Mouse (Mus musculus) heart, embryonic 11.5 days (tissue): ENCODE data around the gene Cd72. TPM values are rescaled to one million over a fixed set of nuclear protein-coding genes. Genes with fewer than 3 reads are reported as not detected.

Source experiments
- ATAC-seq: fragments of 200-750 bp; cut with Nextera tagmentation; replicated peaks from 2 replicates; pipeline ENCODE4 v1.8.0; 2017; ENCODE audit warnings: moderate library complexity; ENCODE audit not compliant: insufficient number of reproducible peaks, low FRiP score, low TSS enrichment
- H3K27ac ChIP-seq: fragments of 300-500 bp; sonication (generic); 2 replicates; pipeline ENCODE4 v1.5.1; 2014; ENCODE audit warnings: mild to moderate bottlenecking, low read depth, low read length
- H3K27me3 ChIP-seq: fragments of 300-500 bp; sonication (generic); 2 replicates; pipeline ENCODE4 v1.6.1; 2014; ENCODE audit warnings: mild to moderate bottlenecking, low read length, mixed read lengths; ENCODE audit not compliant: control insufficient read depth, insufficient read depth
- H3K36me3 ChIP-seq: fragments of 300-500 bp; sonication (generic); 2 replicates; pipeline ENCODE4 v1.6.1; 2014; ENCODE audit warnings: mild to moderate bottlenecking, low read length, moderate library complexity, mixed read lengths; ENCODE audit not compliant: control insufficient read depth, insufficient read depth
- H3K4me1 ChIP-seq: fragments of 300-500 bp; sonication (generic); 2 replicates; pipeline ENCODE4 v1.6.1; 2014; ENCODE audit warnings: low read length; ENCODE audit not compliant: control insufficient read depth, insufficient read depth
- H3K4me2 ChIP-seq: fragments of 300-500 bp; sonication (generic); 2 replicates; pipeline ENCODE4 v1.6.1; 2014; ENCODE audit warnings: mild to moderate bottlenecking, moderate library complexity
- H3K4me3 ChIP-seq: fragments of 300-500 bp; sonication (generic); 2 replicates; pipeline ENCODE4 v1.5.1; 2014; ENCODE audit warnings: low read depth, low read length
- H3K9ac ChIP-seq: fragments of 300-500 bp; sonication (generic); 2 replicates; pipeline ENCODE4 v1.6.1; 2014; ENCODE audit warnings: mild to moderate bottlenecking, low read depth, low read length, moderate library complexity
- H3K9me3 ChIP-seq: fragments of 300-500 bp; sonication (generic); replicated peaks from 2 replicates; pipeline ENCODE4 v1.6.1; 2016; ENCODE audit warnings: low read length; ENCODE audit not compliant: control insufficient read depth
- WGBS: fragments of 180-500 bp; shearing (Covaris S2); extraction: QIAGEN DNeasy Blood & Tissue Kit; methylation state at CpG from one replicate; pipeline ENCODE4 v1.1.7; 2014; ENCODE audit not compliant: insufficient replicate concordance; 5-methylcytosine and 5-hydroxymethylcytosine counted together
- polyA plus RNA-seq: library from polyadenylated mRNA; unstranded; fragments of >200 nt; fragmentation: Nextera tagmentation; extraction: Ambion mirVana; gene quantifications from 2 replicates; pipeline ENCODE4 v1.2.1, GENCODE M21; 2014

Gene Cd72
- polyA plus RNA-seq, 1 experiment from 2014 or later, result 3.3 TPM

DNA sequence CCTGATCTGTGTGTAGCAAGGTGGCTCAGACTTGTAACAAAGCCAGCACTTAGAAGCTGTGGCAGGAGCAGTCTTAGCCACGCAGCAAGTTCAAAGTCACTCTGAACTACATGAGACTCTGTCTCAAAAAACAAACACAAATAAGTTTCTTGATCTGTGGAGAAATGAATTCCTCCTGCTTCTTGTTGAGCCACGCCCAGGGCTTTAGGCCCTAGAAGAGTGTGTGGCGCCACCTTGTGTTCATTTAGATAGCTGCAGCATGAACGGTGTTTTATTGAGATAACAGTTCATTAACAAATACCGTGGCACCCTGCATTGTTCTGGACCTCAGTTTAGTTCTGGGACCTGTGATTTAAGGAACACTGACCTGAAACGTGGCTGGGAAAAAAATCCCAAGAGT, 34.1 kb downstream of the Cd72 start:
- Histone ChIP-seq H3K4me3 (no peak overlapping the region), H3K27me3 (peaks cover 26% of the 10 kb centered on the region), H3K9ac (no peak overlapping the region), H3K4me2 (no peak overlapping the region), H3K27ac (no peak overlapping the region), H3K36me3 (peaks cover 24% of the 10 kb centered on the region), H3K4me1 (peaks cover 16% of the 10 kb centered on the region), H3K9me3 (no peaks in the 10 kb centered on the region)
- ATAC-seq, result no peak
- 10% methylated on average over 6 of the region's 6 CpGs for WGBS

DNA sequence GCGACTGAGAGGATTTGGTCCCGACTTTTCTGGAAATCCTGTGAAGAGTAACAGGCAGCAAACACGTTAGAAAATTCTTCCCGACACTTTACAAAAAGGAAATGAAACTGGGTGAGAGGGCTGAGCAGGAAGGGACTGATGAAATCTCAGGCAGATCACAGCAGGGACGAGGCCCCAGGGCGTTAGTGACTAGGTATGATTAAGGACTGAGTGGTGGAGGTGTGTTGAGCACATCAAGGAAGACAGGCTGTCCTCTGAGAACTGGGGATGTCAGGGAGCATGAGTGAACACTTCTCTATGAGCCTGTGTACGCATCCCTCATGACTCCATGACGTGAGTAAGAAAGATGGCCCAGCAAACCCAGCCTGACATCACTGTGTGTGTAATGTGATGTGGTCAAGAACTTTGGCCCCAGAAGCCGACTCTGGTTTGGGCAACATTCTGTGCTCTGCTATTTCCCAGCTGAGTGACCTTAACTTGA, 34.6 kb downstream of the Cd72 start:
- H3K9ac ChIP-seq, result no peak overlapping the region
- no peak overlapping the region for H3K4me2 ChIP-seq
- WGBS, result 52% methylated on average over 9 of the region's 9 CpGs
- ATAC-seq, result no peak
- peaks cover 28% of the 10 kb centered on the region for H3K36me3 ChIP-seq
- H3K9me3 ChIP-seq, result no peaks in the 10 kb centered on the region
- H3K4me1 ChIP-seq, result peaks cover 12% of the 10 kb centered on the region
- H3K27me3 ChIP-seq, result peaks cover 21% of the 10 kb centered on the region
- H3K4me3 ChIP-seq, result no peak overlapping the region
- no peak overlapping the region for H3K27ac ChIP-seq

- H3K27ac ChIP-seq, result no peak overlapping the region
- no peak overlapping the region for H3K9ac ChIP-seq
- no peak overlapping the region for H3K4me2 ChIP-seq
- no peak for ATAC-seq
- H3K27me3 ChIP-seq, result peaks cover 14% of the 10 kb centered on the region
- H3K36me3 ChIP-seq, result peaks cover 23% of the 10 kb centered on the region
- H3K4me3 ChIP-seq, result no peak overlapping the region
- H3K4me1 ChIP-seq, result peaks cover 12% of the 10 kb centered on the region
- H3K9me3 ChIP-seq, result no peaks in the 10 kb centered on the region
- 59% methylated on average over 15 of the region's 15 CpGs for WGBS
These were observed 35.3 kb downstream of the Cd72 start for GRCm38 (mm10) chr4:43418973-43419656.

DNA sequence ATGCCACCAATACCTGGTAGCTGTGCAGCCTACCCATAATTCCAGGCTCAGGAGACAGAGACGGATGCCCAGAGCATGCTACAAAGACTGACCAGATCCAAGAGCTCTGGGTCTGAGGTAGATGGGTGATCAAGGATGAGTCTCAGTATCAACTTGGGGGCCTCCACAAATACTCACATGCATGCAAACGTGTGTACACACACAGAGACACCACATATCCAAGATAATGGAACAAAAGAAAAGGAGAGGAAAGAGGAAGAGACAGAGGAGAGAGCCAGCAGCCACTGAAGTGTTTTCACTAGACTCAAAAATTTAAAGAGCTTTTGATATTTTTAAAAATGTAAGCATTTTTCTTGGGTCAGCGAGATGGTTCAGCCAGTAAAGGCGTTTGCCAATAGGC, 36.0 kb downstream of the Cd72 start:
- WGBS, result 68% methylated on average over 4 of the region's 4 CpGs
- Histone ChIP-seq H3K27ac (no peak overlapping the region), H3K4me3 (no peak overlapping the region)

DNA sequence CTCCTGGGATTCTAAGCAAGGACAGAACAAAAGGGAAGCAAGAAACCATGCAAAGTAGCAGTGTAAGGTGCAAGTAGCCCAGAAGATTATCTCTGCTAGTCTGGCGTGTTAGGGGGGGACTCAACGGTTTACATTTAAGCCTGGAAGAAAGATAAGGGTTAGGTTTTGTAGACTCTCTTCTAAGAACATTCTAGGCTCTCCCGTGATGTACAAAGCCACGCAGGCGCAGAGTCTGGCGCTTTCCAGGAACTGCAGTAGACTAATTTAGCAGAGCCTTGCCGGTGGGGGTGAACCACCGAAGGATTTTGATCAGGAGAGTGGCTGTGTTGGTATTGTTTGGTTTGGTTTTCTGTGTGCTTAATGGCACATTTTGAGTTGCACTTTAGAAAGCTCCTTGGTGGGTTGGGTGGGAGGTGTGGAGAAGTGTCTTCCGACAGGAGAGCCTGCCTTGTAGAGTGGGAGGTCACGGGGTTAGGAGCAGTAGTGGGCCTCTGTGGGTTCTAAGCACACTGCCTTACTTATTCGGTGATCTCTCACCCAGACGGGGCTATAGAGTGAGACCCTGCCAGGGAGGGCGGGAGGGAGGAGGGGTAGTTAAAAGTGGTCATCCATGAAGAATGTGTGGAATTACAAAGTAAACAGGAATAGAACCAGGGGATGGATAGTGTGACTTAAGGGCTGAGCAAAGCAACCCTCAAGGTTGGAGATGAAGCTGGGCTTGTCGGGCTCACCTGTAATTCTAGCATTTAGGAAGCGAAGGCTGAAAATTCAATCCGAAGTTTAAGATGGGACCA, 37.0 kb downstream of the Cd72 start:
- H3K27me3 ChIP-seq, result peaks cover 2% of the 10 kb centered on the region
- peaks cover 14% of the 10 kb centered on the region for H3K36me3 ChIP-seq
- H3K4me2 ChIP-seq, result no peak overlapping the region
- WGBS, result 64% methylated on average over 16 of the region's 16 CpGs
- no peak overlapping the region for H3K4me3 ChIP-seq
- peaks cover 15% of the 10 kb centered on the region for H3K4me1 ChIP-seq
- no peak overlapping the region for H3K27ac ChIP-seq
- H3K9ac ChIP-seq, result no peak overlapping the region
- ATAC-seq, result no peak
- H3K9me3 ChIP-seq, result no peaks in the 10 kb centered on the region

More for the DNA sequence above, 36.0 kb downstream of the Cd72 start:
- no peak overlapping the region for H3K9ac ChIP-seq
- peaks cover 14% of the 10 kb centered on the region for H3K4me1 ChIP-seq
- H3K36me3 ChIP-seq, result peaks cover 19% of the 10 kb centered on the region
- no peak for ATAC-seq
- H3K4me2 ChIP-seq, result no peak overlapping the region
- H3K27me3 ChIP-seq, result peaks cover 8% of the 10 kb centered on the region
- no peaks in the 10 kb centered on the region for H3K9me3 ChIP-seq

- H3K27me3 ChIP-seq, result no peaks in the 10 kb centered on the region
- no peak for ATAC-seq
- H3K4me1 ChIP-seq, result peaks cover 15% of the 10 kb centered on the region
- peaks cover 13% of the 10 kb centered on the region for H3K36me3 ChIP-seq
- 91% methylated on average over 22 of the region's 22 CpGs for WGBS
- H3K27ac ChIP-seq, result no peak overlapping the region
- H3K4me3 ChIP-seq, result no peak overlapping the region
- no peak overlapping the region for H3K4me2 ChIP-seq
- no peak overlapping the region for H3K9ac ChIP-seq
- H3K9me3 ChIP-seq, result no peaks in the 10 kb centered on the region
These were observed 38.3 kb downstream of the Cd72 start for GRCm38 (mm10) chr4:43416071-43416490.

GRCm38 (mm10) chr4:43415221-43416070, 39.0 kb downstream of the Cd72 start:
- no peak overlapping the region for H3K4me3 ChIP-seq
- no peak overlapping the region for H3K9ac ChIP-seq
- H3K4me1 ChIP-seq, result peaks cover 15% of the 10 kb centered on the region
- ATAC-seq, result no peak
- no peak overlapping the region for H3K4me2 ChIP-seq
- no peak overlapping the region for H3K27ac ChIP-seq
- no peaks in the 10 kb centered on the region for H3K9me3 ChIP-seq
- H3K36me3 ChIP-seq, result peaks cover 13% of the 10 kb centered on the region
- 78% methylated on average over 29 of the region's 29 CpGs for WGBS
- no peaks in the 10 kb centered on the region for H3K27me3 ChIP-seq

DNA sequence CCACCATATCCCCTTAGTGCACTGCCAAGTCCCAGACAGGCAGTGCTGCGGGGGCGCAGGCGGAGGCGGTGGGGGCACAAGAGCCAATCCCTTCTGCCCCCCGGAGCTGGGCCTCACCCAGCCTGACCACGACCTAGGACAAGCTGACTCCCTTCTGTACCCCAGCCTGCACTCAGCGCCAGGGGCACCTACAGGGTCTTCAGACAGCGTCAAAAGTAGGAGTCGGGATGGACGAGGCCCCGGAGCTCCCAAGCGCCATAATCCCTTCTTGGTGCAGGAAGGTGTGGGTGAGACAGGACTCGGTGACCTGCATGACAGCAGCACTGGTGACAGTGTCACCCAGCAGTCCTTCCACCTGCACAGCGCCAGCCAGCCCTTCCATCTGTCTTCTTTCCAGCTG, 39.7 kb downstream of the Cd72 start:
- Histone ChIP-seq H3K36me3 (peaks cover 13% of the 10 kb centered on the region), H3K27ac (no peak overlapping the region), H3K4me2 (no peak overlapping the region), H3K4me3 (no peak overlapping the region), H3K9me3 (no peaks in the 10 kb centered on the region), H3K9ac (no peak overlapping the region), H3K27me3 (no peaks in the 10 kb centered on the region), H3K4me1 (peaks cover 15% of the 10 kb centered on the region)
- WGBS, result 81% methylated on average over 14 of the region's 14 CpGs
- no peak for ATAC-seq
